Mouse (Mus musculus) megakaryocyte, embryonic 14.5 days (primary cell): Measurements from ENCODE around the gene Tmem38b.

Experiments
- FLI1 ChIP-seq: IDR thresholded peaks from 2 replicates; pipeline ENCODE4 v1.6.1; 2012; ENCODE audit warnings: low read length, inconsistent platforms, mixed read lengths
- GATA1 ChIP-seq: IDR thresholded peaks from 3 replicates; pipeline ENCODE4 v1.6.1; 2012; ENCODE audit warnings: mixed read lengths, low read length, inconsistent platforms, borderline replicate concordance

DNA sequence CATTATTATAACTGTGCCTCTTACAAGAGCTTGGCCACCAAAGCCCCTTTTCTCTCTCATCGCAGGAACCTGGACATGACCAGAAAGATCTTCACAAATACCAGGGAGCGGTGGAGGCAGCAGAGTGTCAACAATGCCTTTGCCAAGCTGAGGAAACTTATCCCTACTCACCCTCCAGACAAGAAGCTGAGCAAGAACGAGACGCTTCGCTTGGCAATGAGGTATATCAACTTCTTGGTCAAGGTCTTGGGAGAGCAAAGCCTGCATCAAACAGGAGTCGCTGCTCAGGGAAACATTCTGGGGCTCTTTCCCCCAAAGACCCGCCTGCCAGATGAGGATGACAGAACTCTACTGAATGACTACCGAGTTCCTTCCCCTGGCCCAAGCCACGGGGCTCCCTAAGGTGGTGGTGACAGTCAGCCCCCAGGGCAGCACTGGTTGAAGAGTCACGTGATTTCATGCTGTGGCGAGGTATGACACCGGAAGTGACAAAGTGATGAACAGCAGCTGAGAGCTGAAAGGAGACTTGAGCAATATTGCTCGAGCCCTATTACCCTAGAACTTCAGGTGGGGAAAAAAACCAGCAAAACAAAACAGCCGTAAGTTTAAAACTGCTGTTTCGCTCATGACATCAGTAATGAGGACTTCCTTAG is 40.0 kb upstream of the Tmem38b start:
- TF ChIP-seq GATA1, result no peak
- no peak for TF ChIP-seq FLI1
